Mouse (Mus musculus): ENCODE measurements around the gene Trip10.

Trip10 gene

DNA sequence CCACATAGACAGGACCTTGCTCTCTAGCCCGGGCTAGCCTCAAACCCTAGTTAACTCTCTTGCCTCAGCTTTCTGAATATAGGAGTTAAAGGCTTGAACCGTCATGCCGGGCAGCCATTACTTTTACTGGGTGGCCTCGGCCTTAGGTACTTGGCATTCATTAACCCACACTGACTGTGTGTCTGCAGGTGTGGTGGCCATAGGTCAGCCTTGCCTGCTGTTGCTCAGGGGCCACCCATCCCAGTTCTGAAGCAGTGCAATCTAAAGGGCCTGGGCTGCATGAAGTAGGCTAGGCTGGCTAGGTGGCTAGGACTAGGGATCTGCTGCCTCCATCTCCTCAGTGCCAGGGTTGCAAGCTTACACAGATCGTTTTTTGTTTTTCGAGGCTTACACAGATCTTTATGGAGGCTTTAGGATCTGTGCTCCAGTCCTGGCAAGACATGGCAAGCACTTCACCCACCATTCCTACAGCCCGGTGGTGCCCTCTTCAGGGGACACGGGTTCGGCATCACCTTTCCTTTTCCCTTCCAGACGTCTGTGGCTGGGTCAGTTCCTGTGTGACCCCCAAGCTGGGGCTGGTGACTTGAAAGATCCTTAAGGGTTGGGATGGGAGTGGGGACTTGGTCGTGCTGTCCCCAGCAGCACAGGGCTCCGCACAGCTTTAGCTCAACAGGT is 14.9 kb upstream of the Trip10 start:
- DNase-seq (ENCODE audit: extremely low read depth, low read depth), result no peak

GRCm38 (mm10) chr17:57235803-57236202 is 13.5 kb upstream of the Trip10 start:
- DNase-seq (ENCODE audit: extremely low read depth, low read depth), result no peak

DNA sequence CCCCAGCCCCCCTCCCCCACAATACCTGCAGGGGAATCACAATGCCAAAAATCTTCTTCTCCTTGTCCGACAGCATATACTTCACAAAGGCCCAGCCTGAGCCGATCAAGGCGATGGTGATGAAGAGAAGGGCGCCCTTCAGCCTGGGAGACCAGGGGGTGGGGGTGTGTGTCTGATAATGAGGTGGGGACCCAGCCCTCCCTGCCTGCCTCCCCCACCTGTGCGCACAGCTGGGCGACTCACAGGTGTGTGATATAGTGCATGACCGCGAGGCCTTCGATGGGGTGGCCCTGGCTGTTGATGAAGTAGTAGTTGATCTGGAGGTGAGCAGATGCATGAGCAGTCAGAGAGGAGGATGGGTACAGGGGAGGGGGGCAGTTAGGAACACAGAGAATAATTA is 12.1 kb upstream of the Trip10 start:
- DNase-seq (ENCODE audit: extremely low read depth, low read depth), result no peak

DNA sequence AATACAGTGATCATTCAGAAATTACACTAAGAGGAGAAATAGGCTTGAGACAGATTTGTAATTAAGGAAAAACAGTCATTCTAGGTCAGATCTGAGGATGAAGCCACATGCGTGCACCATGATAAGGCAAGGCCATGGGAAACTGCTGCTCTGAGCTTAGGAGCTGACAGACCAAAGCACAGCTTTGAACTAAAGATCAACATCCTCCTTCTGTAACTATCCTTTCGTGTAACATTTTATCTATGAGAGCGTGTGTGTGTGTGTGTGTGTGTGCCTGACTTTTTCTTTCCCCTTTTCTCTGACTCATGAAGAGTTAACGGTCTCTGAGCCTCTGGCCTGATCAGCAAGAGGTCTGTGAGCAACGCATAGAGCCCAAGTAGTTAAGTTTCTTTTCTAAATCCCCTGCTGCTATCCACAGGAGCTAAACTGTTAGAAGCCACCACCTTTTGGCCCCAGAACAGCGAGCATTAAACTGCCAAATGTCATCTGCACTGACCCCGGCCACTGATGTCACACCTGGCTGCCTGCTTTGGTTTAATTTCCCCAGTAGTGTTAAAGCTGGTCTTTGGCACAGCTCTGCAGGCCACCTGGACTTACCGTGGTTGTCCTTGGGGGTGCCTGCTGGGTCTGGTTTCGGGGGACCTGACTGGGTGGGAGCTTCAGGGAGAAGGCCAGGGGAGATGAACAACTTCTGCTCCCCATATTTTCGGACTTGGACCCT is 5.4 kb upstream of the Trip10 start:
- DNase-seq (ENCODE audit: extremely low read depth, low read depth), result no peak

DNA sequence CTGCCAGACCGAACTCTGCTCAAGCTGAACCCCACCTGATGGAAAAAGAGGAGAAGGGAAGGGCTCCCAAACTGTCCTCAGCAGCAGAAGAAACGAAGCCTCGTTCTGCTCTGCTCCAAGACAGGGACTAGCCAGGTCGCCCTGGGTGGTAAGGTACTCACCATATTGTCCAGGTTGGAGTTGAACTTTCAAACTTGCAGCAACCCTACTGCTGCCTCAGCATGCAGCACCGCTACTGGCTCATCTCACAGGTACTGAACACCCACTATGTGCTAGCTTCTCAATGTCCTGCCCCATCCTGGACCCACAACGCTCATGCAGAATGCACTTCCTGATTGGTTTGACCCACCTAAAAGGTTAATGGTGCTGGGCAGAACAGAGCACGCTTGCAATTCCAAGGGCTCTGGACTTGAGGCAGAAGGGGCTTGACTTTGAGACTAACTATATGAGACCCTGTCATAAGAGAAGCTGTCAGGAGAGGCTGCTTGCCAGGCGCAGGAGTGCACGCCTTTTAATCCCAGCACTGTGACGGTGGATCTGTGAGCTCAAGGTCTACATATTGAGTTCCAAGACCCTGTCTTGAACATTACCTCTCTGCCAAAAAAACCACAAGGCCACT is 3.8 kb upstream of the Trip10 start:
- no peak for DNase-seq (ENCODE audit: extremely low read depth, low read depth)

DNA sequence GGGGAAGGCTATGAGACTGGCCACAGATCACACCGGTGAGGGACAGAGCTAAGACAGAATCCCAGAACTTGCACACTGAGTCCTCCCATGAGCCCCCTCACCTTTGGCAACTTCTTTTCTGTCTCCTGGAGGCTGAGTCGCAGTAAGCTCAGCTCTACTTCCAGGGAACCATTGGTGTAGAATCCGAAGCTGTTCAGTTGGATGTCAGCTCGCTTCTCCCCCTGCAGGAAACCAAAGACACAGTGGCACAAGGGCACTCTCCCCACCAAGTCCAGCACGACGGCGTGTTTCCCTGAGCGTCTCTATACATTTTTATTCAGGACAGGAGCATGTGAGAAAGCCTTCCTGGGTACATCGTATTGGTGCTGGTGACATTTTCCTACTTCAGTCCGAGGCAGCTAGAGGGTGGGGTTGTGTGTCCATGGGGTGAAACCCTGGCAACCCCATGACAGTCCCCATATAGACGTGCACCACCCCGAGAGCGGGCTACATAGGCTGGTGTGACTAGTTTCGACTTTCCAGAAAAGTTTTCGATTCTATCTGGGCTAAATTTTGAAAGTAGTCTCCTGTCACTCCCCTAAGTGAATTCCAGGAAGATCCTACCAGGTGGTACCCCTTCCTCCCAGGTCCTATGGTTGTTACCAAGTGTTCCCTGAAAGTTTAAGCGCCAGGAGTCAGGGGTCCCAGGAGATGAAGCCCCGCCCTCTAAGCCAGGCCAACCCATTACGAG is 2.4 kb upstream of the Trip10 start:
- DNase-seq (ENCODE audit: extremely low read depth, low read depth), result no peak

DNA sequence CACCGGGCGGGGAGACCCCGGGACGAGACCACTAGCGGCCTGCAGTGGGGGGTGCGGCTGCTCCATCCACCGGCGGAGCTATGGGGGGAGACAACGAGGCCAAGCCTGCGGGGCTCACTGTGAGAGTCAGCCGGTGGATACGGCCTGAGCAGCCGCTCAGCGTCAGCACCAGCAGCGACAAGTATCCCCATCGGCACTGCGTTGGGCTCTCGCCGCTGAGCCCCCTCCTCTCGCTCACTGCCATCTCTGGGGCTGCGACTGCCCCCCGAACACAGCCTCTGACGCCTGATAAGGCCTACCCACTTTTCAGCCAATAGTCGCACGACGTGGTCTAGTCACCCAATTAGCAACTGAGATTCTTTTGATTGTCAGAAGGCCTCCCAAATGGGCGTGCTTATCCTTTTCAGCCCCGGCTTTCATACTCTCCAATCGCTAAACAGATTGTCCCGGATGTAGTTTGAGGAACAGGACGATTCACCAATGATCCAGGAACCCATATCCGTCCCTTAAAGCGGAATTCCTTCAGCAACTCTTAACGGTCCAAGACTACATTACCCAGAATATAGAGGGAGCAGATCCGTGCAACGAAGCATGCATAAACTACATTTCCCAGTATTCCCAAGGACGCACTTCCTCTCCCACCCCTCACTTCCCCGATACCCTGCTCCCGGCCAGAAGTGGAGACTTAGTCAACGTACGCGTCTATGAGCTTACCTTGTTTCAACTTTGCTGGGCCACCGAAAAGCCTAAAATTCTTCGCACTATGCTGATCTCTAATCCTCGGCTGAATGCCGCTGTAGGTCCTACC is 1.7 kb upstream of the Trip10 start:
- peak; percentile 100 for DNase-seq (ENCODE audit: extremely low read depth, low read depth)

DNA sequence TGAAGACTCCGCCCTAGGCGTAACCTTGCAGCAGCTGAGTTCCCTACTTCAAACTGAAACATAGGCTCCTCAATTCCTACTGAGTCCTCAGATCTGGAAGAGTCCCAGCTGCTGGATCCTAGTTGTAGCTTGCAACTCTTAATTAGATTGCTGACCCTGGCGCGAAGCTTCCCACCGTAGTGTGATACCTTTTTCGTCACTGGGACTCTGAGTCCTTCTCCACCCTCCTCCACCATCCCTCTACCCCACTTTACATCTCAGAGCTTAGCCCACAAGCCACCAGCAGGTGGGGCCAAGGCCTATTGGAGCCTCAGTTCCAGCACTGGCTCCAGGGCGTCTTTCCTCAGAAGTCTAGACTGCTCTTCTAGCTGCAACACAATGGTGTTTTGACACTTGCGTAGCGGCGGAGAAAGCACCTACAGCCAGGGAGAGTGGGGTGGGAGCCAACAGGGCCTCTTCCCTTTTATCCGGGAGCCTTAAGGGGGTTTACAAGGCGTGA is 1.0 kb upstream of the Trip10 start, which contains the start of gene Gpr108:
Gene Gpr108, minus strand, starts transcription at position 246 of the 499 bp plus-strand sequence.
- DNase-seq (ENCODE audit: extremely low read depth, low read depth), result peak; percentile 85

GRCm38 (mm10) chr17:57248771-57249170 is 484 bp upstream of the Trip10 start:
- DNase-seq (ENCODE audit: extremely low read depth, low read depth), result peak; percentile 25

DNA sequence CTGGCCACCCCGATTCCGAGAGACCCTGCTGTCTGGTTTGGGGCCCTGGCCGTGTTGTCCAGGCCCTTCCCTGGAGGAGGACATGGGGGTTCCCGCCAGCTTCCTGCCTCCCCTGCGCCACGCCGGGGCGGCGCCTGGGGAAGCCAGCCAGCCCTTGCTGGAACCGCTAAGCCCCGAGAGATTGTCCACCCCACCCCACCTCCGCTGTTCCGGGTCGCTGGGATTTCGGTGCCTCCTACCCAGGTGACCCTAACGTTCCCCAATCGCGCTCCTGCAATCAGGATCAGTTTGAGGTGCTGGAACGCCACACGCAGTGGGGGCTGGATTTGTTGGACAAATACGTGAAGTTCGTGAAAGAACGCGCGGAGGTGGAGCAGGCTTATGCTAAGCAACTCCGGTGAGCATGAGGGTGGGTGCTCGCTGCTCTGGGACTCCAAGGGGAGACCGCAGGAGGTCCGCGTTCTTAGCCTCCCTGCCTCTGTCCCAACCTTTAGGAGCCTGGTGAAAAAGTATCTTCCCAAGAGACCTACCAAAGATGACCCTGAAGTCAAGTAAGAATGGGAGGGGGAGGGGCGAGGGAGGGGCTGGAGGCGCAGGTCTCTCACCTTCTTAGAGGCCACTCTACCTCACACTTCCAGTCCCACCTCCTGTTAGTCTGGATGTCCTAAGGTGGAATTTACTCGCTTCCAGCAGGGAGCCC is 1.4 kb downstream of the Trip10 start:
- DNase-seq (ENCODE audit: extremely low read depth, low read depth), result no peak

DNA sequence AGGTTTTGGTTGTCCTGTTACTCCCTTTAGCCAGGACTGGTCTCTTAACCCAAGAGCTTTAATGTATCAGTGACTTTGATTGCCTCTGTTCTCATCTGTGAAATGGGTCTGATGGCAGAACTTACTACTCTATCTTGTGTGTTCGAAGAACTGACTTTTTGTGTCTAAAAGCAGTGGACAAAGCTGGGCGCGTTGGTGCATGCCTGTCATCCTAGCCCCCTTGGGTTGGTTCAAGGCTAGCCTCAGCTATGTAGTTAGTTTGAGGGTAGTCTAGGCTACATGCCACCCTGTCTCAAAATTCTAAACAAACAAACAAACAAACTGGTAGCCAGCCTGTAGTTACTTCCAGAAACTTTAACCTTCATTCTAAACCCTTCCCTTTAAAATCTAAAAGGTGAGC is 2.2 kb downstream of the Trip10 start:
- DNase-seq (ENCODE audit: extremely low read depth, low read depth), result no peak

GRCm38 (mm10) chr17:57253306-57253705 is 4.1 kb downstream of the Trip10 start:
- no peak for DNase-seq (ENCODE audit: extremely low read depth, low read depth)

DNA sequence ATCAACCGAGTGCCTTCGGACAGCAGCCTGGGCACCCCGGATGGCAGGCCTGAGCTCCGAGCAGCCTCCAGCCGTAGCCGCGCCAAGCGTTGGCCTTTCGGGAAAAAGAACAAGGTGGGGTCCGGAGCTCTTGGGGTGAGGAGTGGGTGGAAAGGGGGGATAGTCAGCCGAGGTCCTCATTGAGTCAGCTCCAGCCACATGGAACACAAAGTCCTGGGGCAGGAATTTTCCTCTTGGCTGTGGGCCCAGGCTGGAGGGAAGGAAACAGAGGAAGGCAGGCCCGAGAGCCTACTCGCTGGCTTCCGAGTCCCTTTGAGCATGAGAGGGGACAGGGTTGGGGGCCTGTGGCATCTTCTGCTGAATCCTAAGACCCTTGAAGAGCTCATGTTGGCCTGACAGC is 6.1 kb downstream of the Trip10 start:
- no peak for DNase-seq (ENCODE audit: extremely low read depth, low read depth)

- DNase-seq (ENCODE audit: extremely low read depth, low read depth), result no peak
These were observed 7.7 kb downstream of the Trip10 start for GRCm38 (mm10) chr17:57256921-57257485.

- no peak for DNase-seq (ENCODE audit: extremely low read depth, low read depth)
These were observed 8.9 kb downstream of the Trip10 start for GRCm38 (mm10) chr17:57258191-57258590.

DNA sequence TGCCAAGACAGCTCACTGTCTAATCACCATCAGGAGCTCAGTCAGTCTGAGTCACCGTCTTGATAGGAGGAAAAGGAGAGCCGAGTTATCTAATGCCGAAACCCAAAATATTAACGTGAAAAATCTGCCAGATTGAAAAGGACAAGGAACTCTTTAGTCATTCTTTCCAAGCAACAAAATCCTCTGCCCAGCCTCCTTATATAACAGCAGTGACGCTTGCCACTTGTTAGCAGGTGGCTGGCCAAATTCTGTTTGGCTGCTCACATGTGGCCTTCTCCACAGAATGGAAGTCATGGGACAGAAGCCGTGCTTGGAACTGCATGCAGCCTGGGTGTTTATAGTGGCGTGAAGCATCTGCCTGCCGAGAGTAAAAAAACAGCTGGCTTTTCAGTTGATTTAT is 10.5 kb downstream of the Trip10 start:
- no peak for DNase-seq (ENCODE audit: extremely low read depth, low read depth)

GRCm38 (mm10) chr17:57260351-57260750 is 11.1 kb downstream of the Trip10 start:
- no peak for DNase-seq (ENCODE audit: extremely low read depth, low read depth)

DNA sequence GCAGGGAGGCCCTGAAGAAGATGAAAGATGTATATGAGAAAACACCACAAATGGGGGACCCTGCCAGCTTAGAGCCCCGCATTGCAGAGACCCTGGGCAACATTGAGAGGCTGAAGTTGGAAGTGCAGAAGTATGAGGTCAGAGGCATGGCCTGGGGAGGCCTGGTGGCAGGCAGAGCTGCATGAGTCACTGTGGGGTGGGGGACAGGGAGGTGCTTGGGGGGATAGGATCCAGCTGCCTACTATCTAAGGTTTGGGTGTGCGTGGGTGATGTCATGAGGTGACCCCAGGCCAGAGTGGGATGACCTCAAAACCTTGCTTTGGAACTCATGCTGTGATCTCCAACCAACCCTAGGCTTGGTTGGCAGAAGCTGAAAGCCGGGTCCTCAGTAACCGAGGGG is 12.0 kb downstream of the Trip10 start:
- DNase-seq (ENCODE audit: extremely low read depth, low read depth), result no peak

- DNase-seq (ENCODE audit: extremely low read depth, low read depth), result no peak
These were observed 12.5 kb downstream of the Trip10 start for GRCm38 (mm10) chr17:57261796-57262195.

Data from MEL-GATA-1-ER (cell line).